Mouse (Mus musculus) liver, embryonic 15.5 days (tissue): ENCODE measurements around the gene Hist1h2bp. TPM values are rescaled to one million over a fixed set of nuclear protein-coding genes. Genes with fewer than 3 reads are reported as not detected.
"Not testable (repeated sequence)": the region's sequence is repeated elsewhere in the genome, so short reads cannot be mapped to it uniquely, and the experiment has no call there.

Experiments used
- ATAC-seq: fragments of 200-750 bp; cut with Nextera tagmentation; 2 replicates; pipeline ENCODE4 v1.8.0; 2017; ENCODE audit warnings: moderate number of reproducible peaks, mild to moderate bottlenecking, moderate library complexity; ENCODE audit not compliant: insufficient read depth
- H3K27ac ChIP-seq: fragments of 300-500 bp; sonication (generic); replicated peaks from 2 replicates; pipeline ENCODE4 v1.5.1; 2015; ENCODE audit warnings: mild to moderate bottlenecking, inconsistent platforms
- H3K27me3 ChIP-seq: fragments of 300-500 bp; sonication (generic); 2 replicates; pipeline ENCODE4 v1.6.1; 2015; ENCODE audit warnings: mild to moderate bottlenecking, inconsistent platforms
- H3K36me3 ChIP-seq: fragments of 300-500 bp; sonication (generic); replicated peaks from 2 replicates; pipeline ENCODE4 v1.6.1; 2015; ENCODE audit warnings: moderate library complexity, mild to moderate bottlenecking, inconsistent platforms
- H3K4me1 ChIP-seq: fragments of 300-500 bp; sonication (generic); replicated peaks from 2 replicates; pipeline ENCODE4 v1.6.1; 2015; ENCODE audit warnings: inconsistent platforms
- H3K4me2 ChIP-seq: fragments of 300-500 bp; sonication (generic); 2 replicates; pipeline ENCODE4 v1.6.1; 2015; ENCODE audit warnings: moderate library complexity, mild to moderate bottlenecking, inconsistent platforms
- H3K4me3 ChIP-seq: fragments of 300-500 bp; sonication (generic); replicated peaks from 2 replicates; pipeline ENCODE4 v1.5.1; 2015; ENCODE audit warnings: mild to moderate bottlenecking, inconsistent platforms
- H3K9ac ChIP-seq: fragments of 300-500 bp; sonication (generic); 2 replicates; pipeline ENCODE4 v1.6.1; 2015; ENCODE audit warnings: moderate library complexity, mild to moderate bottlenecking, inconsistent platforms
- H3K9me3 ChIP-seq: fragments of 300-500 bp; sonication (generic); replicated peaks from 2 replicates; pipeline ENCODE4 v1.6.1; 2016; ENCODE audit warnings: inconsistent platforms
- whole genome bisulfite sequencing: fragments of 180-500 bp; shearing (Covaris S2); methylation state at CpG from one replicate; pipeline ENCODE4 v1.1.7; 2015; ENCODE audit warnings: mixed read lengths; ENCODE audit not compliant: insufficient replicate concordance; 5-methylcytosine and 5-hydroxymethylcytosine counted together
- polyA plus RNA-seq: library from polyadenylated mRNA; unstranded; fragments of >200 nt; fragmentation: Nextera tagmentation; extraction: Ambion mirVana; gene quantifications from 2 replicates; pipeline ENCODE4 v1.2.1, GENCODE M21; 2015

The Hist1h2bp gene
- polyA plus RNA-seq, 1 experiment from 2014 or later = 6.8 TPM

GRCm38 (mm10) chr13:21784311-21784710 lies 3.0 kb upstream of the Hist1h2bp start:
- peaks cover 60% of the 10 kb centered on the region for H3K4me1 ChIP-seq
- no peaks in the 10 kb centered on the region for H3K36me3 ChIP-seq
- peak overlapping the region; percentile 100 for H3K27ac ChIP-seq
- WGBS = 52% methylated on average over 6 of the region's 6 CpGs
- H3K27me3 ChIP-seq = no peaks in the 10 kb centered on the region
- ATAC-seq = no peak
- H3K4me3 ChIP-seq = peak overlapping the region; percentile 53; the same call in 1 of the 2 replicates
- no peaks in the 10 kb centered on the region for H3K9me3 ChIP-seq
- peak overlapping the region; percentile 73 for H3K4me2 ChIP-seq
- H3K9ac ChIP-seq = peak overlapping the region; percentile 59

- Histone ChIP-seq H3K27ac (peak overlapping the region; percentile 100), H3K36me3 (no peaks in the 10 kb centered on the region), H3K4me2 (peak overlapping the region; percentile 73), H3K4me3 (peak overlapping the region; percentile 50), H3K9me3 (no peaks in the 10 kb centered on the region), H3K4me1 (peaks cover 61% of the 10 kb centered on the region), H3K9ac (peak overlapping the region; percentile 58), H3K27me3 (no peaks in the 10 kb centered on the region)
- WGBS = 3% methylated on average over 8 of the region's 8 CpGs
- ATAC-seq = no peak
These were observed 917 bp upstream of the Hist1h2bp start for GRCm38 (mm10) chr13:21786189-21786898.

- peak; percentile 23 for ATAC-seq
- Histone ChIP-seq H3K36me3 (no peaks in the 10 kb centered on the region), H3K4me1 (peaks cover 50% of the 10 kb centered on the region), H3K27ac (peak overlapping the region; percentile 100), H3K27me3 (no peaks in the 10 kb centered on the region), H3K4me3 (peak overlapping the region; percentile 50), H3K4me2 (peak overlapping the region; percentile 73), H3K9me3 (no peaks in the 10 kb centered on the region), H3K9ac (peak overlapping the region; percentile 65)
- WGBS = 14% methylated on average over 18 of the region's 21 CpGs
These were observed 716 bp downstream of the Hist1h2bp start for GRCm38 (mm10) chr13:21787760-21788593.

- no peaks in the 10 kb centered on the region for H3K9me3 ChIP-seq
- no peak overlapping the region for H3K4me3 ChIP-seq
- H3K9ac ChIP-seq = no peak overlapping the region
- no peak for ATAC-seq
- H3K4me1 ChIP-seq = peaks cover 37% of the 10 kb centered on the region
- no peaks in the 10 kb centered on the region for H3K27me3 ChIP-seq
- WGBS = 48% methylated on average over 6 of the region's 6 CpGs
- H3K4me2 ChIP-seq = 0 out of 2 replicates have a peak overlapping the region, but pooled peaks have one; percentile 2
- no peaks in the 10 kb centered on the region for H3K36me3 ChIP-seq
- H3K27ac ChIP-seq = peak overlapping the region; percentile 100
These were observed 2.7 kb downstream of the Hist1h2bp start for GRCm38 (mm10) chr13:21789925-21790324.

GRCm38 (mm10) chr13:21790601-21791283 lies 3.5 kb downstream of the Hist1h2bp start:
- H3K4me3 ChIP-seq = no peak overlapping the region

GRCm38 (mm10) chr13:21795584-21795983 lies 8.3 kb downstream of the Hist1h2bp start:
- H3K9me3 ChIP-seq = no peaks in the 10 kb centered on the region
- H3K36me3 ChIP-seq = no peaks in the 10 kb centered on the region
- H3K4me3 ChIP-seq = no peak overlapping the region
- no peaks in the 10 kb centered on the region for H3K27me3 ChIP-seq
- H3K4me2 ChIP-seq = no peak overlapping the region
- 78% methylated on average over 7 of the region's 7 CpGs for WGBS
- peaks cover 5% of the 10 kb centered on the region for H3K4me1 ChIP-seq
- no peak overlapping the region for H3K9ac ChIP-seq
- ATAC-seq = no peak
- no peak overlapping the region for H3K27ac ChIP-seq

More at GRCm38 (mm10) chr13:21790601-21791283, 3.5 kb downstream of the Hist1h2bp start:
- H3K9ac ChIP-seq = no peak overlapping the region
- peaks cover 30% of the 10 kb centered on the region for H3K4me1 ChIP-seq
- no peak for ATAC-seq
- 32% methylated on average over 18 of the region's 18 CpGs for WGBS
- no peaks in the 10 kb centered on the region for H3K27me3 ChIP-seq
- H3K36me3 ChIP-seq = no peaks in the 10 kb centered on the region
- peak overlapping the region; percentile 48 for H3K4me2 ChIP-seq
- no peaks in the 10 kb centered on the region for H3K9me3 ChIP-seq
- H3K27ac ChIP-seq = no peak overlapping the region

GRCm38 (mm10) chr13:21797163-21797562 lies 9.9 kb downstream of the Hist1h2bp start:
- ATAC-seq = peak; percentile 58; the same call in 1 of the 2 replicates

GRCm38 (mm10) chr13:21803058-21803457 lies 15.8 kb downstream of the Hist1h2bp start:
- not testable (repeated sequence) for H3K4me2 ChIP-seq, H3K27ac ChIP-seq, H3K4me1 ChIP-seq, H3K27me3 ChIP-seq, H3K4me3 ChIP-seq, H3K9ac ChIP-seq, H3K36me3 ChIP-seq, H3K9me3 ChIP-seq
- no CpG with 5 or more reads among the region's 4 CpGs for WGBS
- ATAC-seq = peak; percentile 53

More at GRCm38 (mm10) chr13:21797163-21797562, 9.9 kb downstream of the Hist1h2bp start:
- not testable (repeated sequence) for H3K9ac ChIP-seq, H3K9me3 ChIP-seq, H3K36me3 ChIP-seq, H3K27me3 ChIP-seq, H3K4me2 ChIP-seq, H3K4me3 ChIP-seq, H3K4me1 ChIP-seq, H3K27ac ChIP-seq

GRCm38 (mm10) chr13:21810073-21810472 lies 22.8 kb downstream of the Hist1h2bp start, which contains the start of the genes Hist1h2bq and Hist1h2ao:
TSS of gene Hist1h2bq (minus strand) at chr13:21810197.
TSS of gene Hist1h2ao (plus strand) at chr13:21810465.
- WGBS = no CpG with 5 or more reads among the region's 23 CpGs
- not testable (repeated sequence) for H3K4me2 ChIP-seq, H3K9ac ChIP-seq, H3K36me3 ChIP-seq, H3K9me3 ChIP-seq, H3K27ac ChIP-seq, H3K4me3 ChIP-seq, H3K27me3 ChIP-seq, H3K4me1 ChIP-seq
- ATAC-seq = peak; percentile 87

- H3K9ac ChIP-seq, H3K4me3 ChIP-seq, H3K27ac ChIP-seq, H3K4me1 ChIP-seq, H3K27me3 ChIP-seq, H3K9me3 ChIP-seq, H3K4me2 ChIP-seq, H3K36me3 ChIP-seq: not testable (repeated sequence)
- 0 out of 2 replicates have a peak, but pooled peaks have one; percentile 2 for ATAC-seq
- WGBS = no CpG with 5 or more reads among the region's 8 CpGs
These were observed 23.8 kb downstream of the Hist1h2bp start for GRCm38 (mm10) chr13:21811074-21811473.

- H3K27ac ChIP-seq = peak within 1 kb of the TSS; percentile 88
- H3K4me3 ChIP-seq = peak within 1 kb of the TSS; percentile 36
- H3K36me3 ChIP-seq, H3K4me1 ChIP-seq, H3K27me3 ChIP-seq, H3K9me3 ChIP-seq: not testable (repeated sequence)
- peak within 1 kb of the TSS; percentile 50 for H3K4me2 ChIP-seq
- H3K9ac ChIP-seq = peak within 1 kb of the TSS; percentile 27; the same call in 1 of the 2 replicates
- peak; percentile 12 for ATAC-seq
- no CpG with 5 or more reads among the region's 24 CpGs for WGBS
These were observed 24.3 kb downstream of the Hist1h2bp start, which contains the start of gene Hist1h4m for GRCm38 (mm10) chr13:21811539-21811938. TSS of gene Hist1h4m (plus strand) at chr13:21811746.
